Comparison of ENCODE assay signal across 11 mouse cellular contexts in genomic region chr15:67045920-67046804, GRCm38 (mm10).
A peak's percentile ranks its signal among the peaks of the same experiment; 100 is the strongest.
DNase-seq lines count a peak whose midpoint lies in the region; ATAC-seq and TF ChIP-seq lines count a peak whose summit lies in the region.
"Had no signal": no experiment of that assay in that cellular context is flagged by ENCODE, and none has a peak within 500 bp of the region (broad histone marks: within the 10 kb centered on the region; RNA-seq: fewer than 3 reads in every experiment).

No protein-coding gene starts in this region.

- DNase-seq in heart, adult 11 months = peak; percentile 82
- no peak for DNase-seq in heart, adult 8-10 months (ENCODE audit: low spot score)
- DNase-seq in retina, postnatal 1 day = peak; percentile 10
- no peak for DNase-seq in retina, embryonic 14.5 days (ENCODE audit: low spot score)
- DNase-seq in limb, embryonic 10.5 days (ENCODE audit: low spot score) = no peak
- DNase-seq in yolk sac, embryonic 10.5 days (ENCODE audit: low spot score) = peak; percentile 34
- no peak for DNase-seq in left cerebral cortex, postnatal 10 days (ENCODE audit: extremely low spot score in 1 of 2, low spot score in 2 of 2)
- no peak for DNase-seq in midbrain, postnatal 0 days (ENCODE audit: low spot score)
- DNase-seq: B cell, adult 2 months; cerebellum, postnatal 14 days; left cerebral cortex, postnatal 4 days had no signal

- WGBS in limb, embryonic 10.5 days = 83% methylated on average over 12 of the region's 12 CpGs
- WGBS in midbrain, postnatal 0 days = 81% methylated on average over 12 of the region's 12 CpGs

- peak overlapping the region; percentile 34; the same call in 1 of the 2 replicates for H3K27ac ChIP-seq in limb, embryonic 10.5 days
- H3K27ac ChIP-seq in midbrain, postnatal 0 days (ENCODE audit: low read depth, low read length) = no peak overlapping the region

- intact Hi-C loops in left cerebral cortex, postnatal 10 days (cut with DNase I) = no loop called here

- H3K36me3 ChIP-seq in limb, embryonic 10.5 days = no peaks in the 10 kb centered on the region
- H3K36me3 ChIP-seq in midbrain, postnatal 0 days (ENCODE audit: insufficient read depth, low read length) = no peaks in the 10 kb centered on the region

- H3K9ac ChIP-seq in midbrain, postnatal 0 days (replicated peaks; ENCODE audit: low read length, poor library complexity, severe bottlenecking) = no peak overlapping the region

- no peak for ATAC-seq in midbrain, postnatal 0 days (ENCODE audit: low FRiP score)

- no peak overlapping the region for H3K4me3 ChIP-seq in limb, embryonic 10.5 days
- no peak overlapping the region for H3K4me3 ChIP-seq in midbrain, postnatal 0 days (ENCODE audit: low read depth, low read length)

- H3K9me3 ChIP-seq in limb, embryonic 10.5 days (replicated peaks) = no peaks in the 10 kb centered on the region
- H3K9me3 ChIP-seq in midbrain, postnatal 0 days (ENCODE audit: low read length) = no peaks in the 10 kb centered on the region

- no peak for TF ChIP-seq CTCF in midbrain, postnatal 0 days (IDR thresholded peaks at IDR 0.05)

- no peaks in the 10 kb centered on the region for H3K27me3 ChIP-seq in limb, embryonic 10.5 days (ENCODE audit: low read depth, poor library complexity, severe bottlenecking)
- no peaks in the 10 kb centered on the region for H3K27me3 ChIP-seq in midbrain, postnatal 0 days (ENCODE audit: insufficient read depth, low read length)

- peaks cover 16% of the 10 kb centered on the region; the same call in 1 of the 2 replicates for H3K4me1 ChIP-seq in limb, embryonic 10.5 days
- no peaks in the 10 kb centered on the region for H3K4me1 ChIP-seq in midbrain, postnatal 0 days (ENCODE audit: insufficient read depth, low read length)

- no peak overlapping the region for H3K4me2 ChIP-seq in midbrain, postnatal 0 days (ENCODE audit: low read depth, low read length, poor library complexity, severe bottlenecking)

Comparison
In these comparisons a context has a peak if more than half of its experiments do, and no peak if none do; other contexts are left out.
1. DNase-seq: peak in heart, adult 11 months (single experiment), retina, postnatal 1 day (single experiment) and yolk sac, embryonic 10.5 days (single experiment); none in heart, adult 8-10 months (single experiment), retina, embryonic 14.5 days (single experiment), limb, embryonic 10.5 days (single experiment), left cerebral cortex, postnatal 10 days (0 of 2) and midbrain, postnatal 0 days (single experiment).